Mouse (Mus musculus): ENCODE data around the gene Stk11.

GRCm38 (mm10) chr10:80136179-80136951, 20.8 kb downstream of the Stk11 start:
- TF ChIP-seq POLR2A (IDR thresholded peaks at IDR 0.05; ENCODE audit: borderline replicate concordance, low read depth, low read length), result no peak
- no peak for TF ChIP-seq CTCF (IDR thresholded peaks at IDR 0.05; ENCODE audit: low read depth, low read length)

Measured in bone marrow macrophage, adult 2 months (primary cell).